Mouse (Mus musculus): ENCODE measurements around the gene Gabrb1. TPM values are rescaled to one million over a fixed set of nuclear protein-coding genes. Genes with fewer than 3 reads are reported as not detected.

The Gabrb1 gene
- polyA plus RNA-seq (2015; fragmentation: Illumina TruSeq; extraction: RNeasy Lipid Tissue Mini Kit (QIAGEN cat#74804); ENCODE audit: insufficient read depth, low replicate concordance), result not detected

GRCm38 (mm10) chr5:71657482-71658114 is at the start of gene Gabrb1:
Gabrb1 (plus strand) TSS chr5:71658113.

GRCm38 (mm10) chr5:71658115-71658497 is 193 bp downstream of the Gabrb1 start, which contains the start of gene Gabra4:
Gabra4 (minus strand) TSS chr5:71658308.

GRCm38 (mm10) chr5:72167594-72168284 is 509.8 kb downstream of the Gabrb1 start, which contains the start of gene Commd8:
Commd8 (minus strand) TSS chr5:72168189.

Other genes starting within 250 kb of the Gabrb1 start
- gene Cox7b2, start 109.9 kb upstream of the Gabrb1 start, polyA plus RNA-seq (2015; fragmentation: Illumina TruSeq; extraction: RNeasy Lipid Tissue Mini Kit (QIAGEN cat#74804); ENCODE audit: insufficient read depth, low replicate concordance), result not detected
- gene Gabra4, start 195 bp downstream of the Gabrb1 start, polyA plus RNA-seq (2015; fragmentation: Illumina TruSeq; extraction: RNeasy Lipid Tissue Mini Kit (QIAGEN cat#74804); ENCODE audit: insufficient read depth, low replicate concordance), result 0.11 TPM

Data from spleen, adult 10 weeks (tissue).